Mouse (Mus musculus) gastrocnemius, postnatal 4 days (tissue): ENCODE measurements around the gene Irx1. TPM values are rescaled to one million over a fixed set of nuclear protein-coding genes. Genes with fewer than 3 reads are reported as not detected.
A peak's percentile ranks its signal among the peaks of the same experiment; 100 is the strongest.

Experiments
- DNase-seq, 2 experiments: peaks; one replicate each; pipeline ENCODE4 v3.0.0; 2021 to 2022; ENCODE audit warnings: low spot score in 2 of 2, mixed read lengths in 2 of 2
- long read RNA-seq, 2 experiments: library from polyadenylated mRNA; stranded (forward); transcript quantifications; one replicate each; pipeline ENCODE4 v2.0.0; 2021
- total RNA-seq, 2 experiments: library from RNA; stranded (reverse); gene quantifications; 2 replicates each; pipeline ENCODE4 v1.2.3; 2021

The Irx1 gene
- total RNA-seq = not detected
- long read RNA-seq, experiment 1, partial matches to known transcripts = 0 of 1 reads
- long read RNA-seq, experiment 1, other reads (novel, unspliced or antisense) = 0 of 1 reads
- long read RNA-seq, experiment 2 = 0 reads

DNA sequence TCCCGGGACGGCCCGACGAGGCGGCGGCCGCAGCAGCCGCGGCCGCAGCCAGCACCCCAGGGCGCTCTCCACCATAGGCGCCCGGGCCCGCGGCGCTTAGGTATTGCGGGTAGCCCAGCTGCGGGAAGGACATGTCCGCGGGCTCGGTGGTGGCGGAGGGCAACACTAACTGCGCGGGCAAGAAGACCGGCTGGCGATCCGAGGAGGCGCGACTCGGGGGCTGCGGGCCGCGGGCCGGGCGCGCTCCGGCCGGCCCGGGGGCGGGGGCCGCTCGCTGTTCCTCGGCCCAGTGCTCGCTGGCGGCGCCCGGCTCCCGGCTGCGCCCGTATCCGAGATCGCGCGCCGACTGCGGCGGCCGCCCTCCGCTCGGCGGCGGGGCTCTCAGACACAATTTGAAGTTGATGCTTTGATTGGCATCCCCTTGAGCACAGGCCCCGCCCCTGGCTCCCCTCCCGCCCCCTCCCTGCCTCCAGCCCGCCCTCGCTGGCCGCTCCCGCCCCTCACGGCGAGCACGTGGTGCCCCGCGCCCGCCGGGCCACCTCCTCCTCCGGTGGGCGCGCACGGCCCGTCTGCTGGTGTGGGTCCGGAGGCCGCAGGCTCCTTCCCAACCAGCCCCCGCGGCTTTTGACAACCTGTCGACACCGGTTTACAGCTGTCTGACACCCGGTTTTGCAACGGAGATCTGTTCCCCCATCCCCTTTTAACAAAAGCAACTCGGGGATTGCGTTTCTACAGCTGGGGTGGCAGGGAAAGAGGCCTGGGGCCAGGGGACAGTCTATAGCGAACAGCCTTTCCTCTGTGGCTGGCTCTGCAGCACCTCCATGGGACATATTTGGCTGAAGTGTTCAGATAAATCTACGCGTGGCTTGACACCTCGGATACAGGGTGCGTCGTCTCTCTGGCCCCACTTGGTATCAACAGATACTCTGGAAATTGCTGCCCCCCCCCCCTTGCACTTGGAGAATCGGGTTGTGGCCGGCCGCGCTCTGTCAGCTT is at the start of gene Irx1:
Gene Irx1 (minus strand): TSS at position 368 of the 996 bp plus-strand sequence.
- no peak for DNase-seq

DNA sequence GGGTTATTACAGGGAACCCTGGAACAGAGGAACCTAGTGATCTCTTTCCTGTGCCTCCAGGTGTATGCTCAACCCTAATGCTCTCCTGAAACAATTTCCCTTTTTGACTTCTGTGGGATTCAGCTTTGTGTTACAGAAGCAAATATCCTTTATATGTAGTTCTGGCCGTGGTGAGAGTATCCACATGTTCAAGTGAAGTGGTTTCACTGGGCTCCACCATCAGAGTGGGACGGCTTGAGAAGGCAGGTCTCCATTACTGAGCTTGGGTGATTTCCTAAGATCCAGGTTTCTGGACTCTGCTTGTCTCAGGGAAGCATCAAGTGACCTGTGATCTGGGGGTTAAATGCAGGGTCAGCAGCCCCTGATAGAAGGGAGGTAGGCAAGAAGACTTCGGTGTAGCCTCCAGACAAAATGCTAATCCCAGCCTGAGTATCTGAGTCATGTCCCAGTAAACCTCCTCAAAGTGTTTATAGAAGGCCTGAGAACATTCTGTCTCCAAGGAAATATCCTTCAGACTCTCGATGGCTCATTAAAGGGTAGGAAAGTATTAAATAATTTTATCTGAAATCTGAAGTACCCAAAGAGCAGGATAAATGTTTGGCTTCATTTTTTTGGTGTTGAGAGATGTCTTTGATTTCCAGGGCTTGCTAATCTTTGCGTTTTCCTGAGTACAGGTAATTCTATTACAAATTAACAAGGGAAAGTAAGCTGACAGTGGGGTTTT is 16.6 kb upstream of the Irx1 start:
- no peak for DNase-seq

DNA sequence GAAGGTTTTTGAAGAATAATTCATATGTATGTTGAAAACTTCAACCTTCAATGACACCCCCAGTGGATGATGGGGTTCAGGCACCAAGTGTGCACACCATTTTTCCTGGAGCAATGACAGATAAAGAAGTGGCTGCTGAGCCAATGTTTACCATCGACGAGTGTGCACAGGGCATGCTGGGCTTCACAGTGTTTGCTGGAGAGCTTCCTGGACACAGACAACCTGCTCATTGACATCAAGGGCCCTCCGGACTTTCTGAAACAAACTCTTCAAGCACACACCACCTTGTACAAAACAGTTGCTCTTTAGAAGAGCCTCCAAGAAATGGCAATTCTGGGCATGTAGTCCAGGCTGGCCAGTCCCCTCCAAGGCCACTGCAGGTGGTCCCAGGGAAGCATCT is 12.2 kb upstream of the Irx1 start:
- DNase-seq = no peak

DNA sequence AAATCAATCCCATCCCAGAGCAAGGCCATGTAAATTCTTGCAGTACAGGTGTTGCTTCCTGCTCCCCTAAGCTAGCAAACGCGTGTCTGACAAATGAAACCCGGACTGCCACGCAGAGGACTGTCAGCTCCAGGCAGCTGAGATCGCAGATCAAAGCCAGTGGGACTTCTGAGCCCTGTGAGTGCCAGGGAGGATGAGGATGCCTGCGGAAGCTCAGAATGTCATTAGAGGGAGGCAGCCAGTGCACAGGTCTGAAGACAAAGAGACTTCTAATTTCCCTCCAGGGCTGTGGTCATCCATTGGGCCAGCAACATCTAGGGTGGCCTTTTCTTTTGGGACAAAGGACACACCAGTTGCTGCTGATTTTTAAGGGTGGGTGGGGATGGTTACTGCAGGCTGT is 4.8 kb upstream of the Irx1 start:
- DNase-seq = peak in 1 of 2 experiments; percentile 5

DNA sequence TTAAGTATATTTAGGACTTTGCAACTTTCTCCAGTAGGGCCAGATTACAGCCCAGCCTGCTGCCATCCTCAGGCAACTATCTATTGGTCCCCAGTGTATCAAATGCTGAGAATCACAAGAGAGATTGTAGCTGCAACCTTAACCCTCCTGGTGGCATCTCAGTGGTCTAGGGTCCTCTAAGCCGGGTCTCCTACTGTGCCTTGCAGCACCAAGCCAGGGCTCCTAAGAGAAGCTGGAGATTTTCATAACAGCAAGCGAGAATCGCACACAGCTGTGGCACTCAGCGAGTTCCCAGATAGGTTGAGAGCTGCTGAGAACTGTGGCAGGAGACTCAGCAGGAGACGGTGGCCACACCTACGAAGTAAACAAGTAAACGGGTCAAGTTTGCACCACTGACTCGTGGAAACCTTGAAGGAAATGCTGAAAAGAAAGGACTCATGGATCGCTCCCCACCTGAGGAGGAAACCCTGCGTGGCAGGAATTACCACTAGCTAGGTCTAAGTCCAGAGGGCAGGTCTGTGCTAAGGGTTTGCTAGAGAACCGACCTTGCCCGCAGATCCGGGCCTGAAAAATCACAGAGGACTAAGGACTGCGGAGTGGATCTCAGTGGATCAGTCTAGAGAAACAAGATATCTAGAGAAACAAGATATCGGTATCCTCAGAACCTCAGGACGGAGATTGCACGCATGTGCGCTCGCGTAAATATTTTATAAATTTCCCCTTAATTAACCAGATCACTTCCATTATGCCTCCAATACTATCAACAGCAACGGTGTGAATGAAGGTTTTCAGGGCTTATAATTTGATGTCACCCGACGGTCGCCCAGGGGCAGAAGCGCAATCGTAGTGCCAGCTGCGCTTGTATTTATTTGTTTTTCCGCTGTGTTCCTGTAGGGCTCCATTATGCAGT is 4.1 kb upstream of the Irx1 start:
- DNase-seq = peak in 1 of 2 experiments; percentile 2

DNA sequence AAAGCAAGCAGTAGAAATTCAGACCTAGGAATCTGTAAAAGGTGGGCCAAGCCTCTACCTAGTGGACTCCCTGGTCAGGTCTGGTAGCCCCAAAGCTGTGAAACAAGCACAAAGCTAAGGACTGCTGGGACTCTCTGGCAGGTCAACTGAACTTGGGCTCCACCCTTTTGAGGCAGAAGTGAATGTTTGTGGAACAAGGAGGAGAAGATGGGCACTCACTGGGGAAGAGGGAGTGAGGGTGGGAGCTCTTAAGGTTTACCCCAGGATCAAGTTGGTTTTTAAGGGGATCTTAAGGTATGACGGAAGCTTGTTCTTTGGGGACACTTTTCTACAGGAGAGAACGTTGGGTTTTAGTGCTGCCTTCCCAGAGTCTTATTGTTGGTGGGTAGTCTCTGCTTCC is 3.1 kb upstream of the Irx1 start:
- no peak for DNase-seq

DNA sequence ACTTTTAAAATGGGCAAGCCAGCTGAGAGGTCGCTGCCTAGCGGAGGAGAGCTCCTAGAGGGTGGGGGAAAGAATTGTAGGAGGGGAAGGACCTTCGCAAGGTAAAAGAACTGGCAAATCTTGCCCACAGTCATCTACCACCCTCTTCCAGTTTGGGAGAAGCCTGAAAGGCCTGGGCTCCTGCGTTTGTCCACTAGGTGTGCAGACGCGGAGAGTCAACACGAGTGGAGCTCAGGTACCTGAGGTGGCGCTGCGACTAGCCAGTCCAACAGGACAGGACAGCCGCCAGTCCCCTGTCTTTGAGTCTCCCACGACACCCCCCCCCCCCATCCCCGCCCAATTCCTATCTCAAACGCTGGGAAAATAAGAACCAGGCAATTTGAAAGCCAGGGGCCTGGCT is 843 bp upstream of the Irx1 start:
- no peak for DNase-seq

DNA sequence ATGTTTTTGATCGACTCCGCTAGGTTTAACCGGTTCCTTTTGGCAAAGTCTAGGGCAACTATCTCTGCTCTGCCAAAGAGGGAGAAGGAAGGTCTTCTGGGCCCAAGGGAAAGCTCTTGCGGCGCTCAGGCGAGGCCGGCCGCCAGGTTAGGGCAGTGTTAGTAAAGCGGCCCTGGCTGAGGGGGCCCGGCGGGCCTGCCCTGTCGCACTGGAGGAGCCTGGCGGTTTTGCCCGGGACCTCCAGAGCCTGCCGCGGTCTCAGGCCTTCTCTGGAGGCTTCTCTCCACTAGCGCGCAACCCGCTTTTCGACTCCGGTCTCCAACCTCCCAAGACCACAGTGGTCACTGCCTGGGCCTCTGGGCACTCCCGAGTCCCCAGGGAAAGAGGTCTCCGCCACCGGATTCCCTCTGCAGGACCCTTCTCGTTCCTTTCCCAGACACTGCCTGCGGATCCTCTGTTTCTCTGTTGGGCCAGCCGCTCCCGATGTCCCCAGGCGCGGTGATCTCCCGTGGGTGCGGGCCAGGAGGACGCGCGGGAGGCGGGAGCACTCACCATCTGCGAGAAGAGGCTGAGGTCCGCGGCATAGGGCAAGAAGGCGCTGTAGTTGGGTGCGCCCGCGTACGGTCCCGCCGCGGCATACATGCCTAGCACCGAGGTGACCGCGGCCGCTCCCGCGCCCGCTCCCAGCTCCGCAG is 715 bp downstream of the Irx1 start:
- peak in 1 of 2 experiments; percentile 22 for DNase-seq

DNA sequence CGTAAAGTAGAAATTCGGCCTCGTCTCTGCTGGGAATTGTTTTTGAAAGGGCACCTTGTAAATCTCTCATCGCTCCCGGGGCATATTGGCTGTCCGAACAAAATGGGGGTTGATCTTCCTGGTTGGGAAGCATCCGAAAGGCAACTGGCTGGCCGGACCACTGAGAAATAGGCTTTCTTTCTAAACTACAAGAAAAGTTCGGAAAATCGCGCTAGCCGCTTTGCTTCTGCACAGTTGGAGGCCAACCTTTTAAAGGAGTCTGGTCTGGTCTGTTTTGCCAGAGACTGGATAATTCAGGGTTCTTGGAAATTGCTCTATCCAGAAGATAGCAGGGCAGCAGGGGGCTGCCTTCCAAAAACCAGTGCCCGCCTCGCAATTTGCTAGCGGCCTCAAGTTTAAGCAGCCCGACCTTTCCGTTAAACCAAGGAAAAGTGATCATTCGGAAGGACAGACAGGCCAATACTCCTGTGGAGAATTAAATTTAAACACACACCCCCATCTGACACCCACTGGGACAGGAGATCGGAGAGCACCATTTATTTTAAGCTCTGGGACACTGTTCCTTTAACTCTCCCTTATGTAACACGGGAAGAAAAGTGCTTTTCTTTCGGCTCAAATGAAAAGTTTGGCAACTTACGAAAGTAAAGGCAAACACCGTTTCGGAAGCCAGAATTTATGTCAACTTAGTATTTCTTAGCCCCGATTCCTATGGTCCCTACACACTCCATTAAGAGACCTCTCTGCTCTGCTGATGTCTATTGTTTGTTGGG is 1.4 kb downstream of the Irx1 start:
- peak in 1 of 2 experiments; percentile 16 for DNase-seq

DNA sequence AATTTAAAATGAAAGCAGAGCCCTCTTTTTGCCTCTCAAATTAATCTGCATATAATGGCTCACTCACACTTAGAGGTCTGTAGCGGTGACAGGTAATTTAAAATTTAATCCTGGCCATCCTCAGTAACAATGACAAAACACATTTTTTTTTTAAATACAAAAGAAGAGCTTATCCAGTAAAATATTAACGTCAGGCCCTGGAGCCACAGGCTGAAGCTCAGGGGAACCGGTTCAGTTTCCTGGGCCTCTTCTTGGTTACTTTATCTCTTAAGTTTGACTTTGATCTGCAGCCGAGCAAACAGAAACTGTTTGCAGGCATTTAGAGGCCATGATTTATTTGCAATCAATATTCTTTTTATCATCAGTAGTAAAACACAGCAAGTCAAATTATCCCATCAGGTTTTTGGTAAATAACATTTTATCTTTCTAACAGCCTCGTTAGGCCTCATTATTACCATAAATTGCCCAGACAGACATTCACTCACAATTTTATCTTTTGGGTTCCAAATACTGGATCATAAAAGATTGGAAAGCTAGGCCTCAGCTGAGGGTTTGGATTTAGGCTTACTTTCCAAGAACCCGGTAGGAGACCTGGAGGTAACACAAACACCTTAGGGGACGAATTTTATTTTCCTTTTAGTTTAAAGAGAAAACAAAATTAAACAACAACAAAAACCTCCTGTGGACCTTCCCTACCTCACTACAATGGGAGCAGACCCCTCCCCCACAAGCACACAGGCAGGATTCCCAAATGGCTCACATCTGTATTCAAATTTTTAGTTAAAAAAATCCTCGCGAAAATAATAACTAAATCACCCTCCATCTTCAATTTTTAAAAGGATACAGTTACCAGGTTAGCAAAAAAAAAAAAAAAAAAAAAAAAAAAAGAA is 2.4 kb downstream of the Irx1 start:
- DNase-seq = no peak

DNA sequence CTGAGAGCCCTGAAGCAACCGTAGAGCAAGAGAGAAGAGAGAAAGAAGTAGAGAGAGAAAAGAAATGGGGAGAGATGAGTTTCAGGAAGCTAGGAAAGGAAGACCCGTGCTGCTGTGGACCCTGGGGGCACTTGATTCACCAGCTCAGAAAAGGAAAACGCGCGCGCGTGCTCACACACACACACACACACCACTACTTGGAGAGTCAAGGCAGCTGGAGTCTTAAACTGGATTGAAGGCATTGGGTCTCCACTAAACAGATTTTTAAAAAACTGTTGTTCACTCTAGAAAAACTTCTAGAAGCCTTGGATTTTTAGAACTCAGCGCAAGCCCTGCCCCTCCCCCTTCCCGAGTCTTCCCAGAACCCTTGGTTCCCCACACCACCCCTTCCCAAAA is 3.2 kb downstream of the Irx1 start:
- no peak for DNase-seq

DNA sequence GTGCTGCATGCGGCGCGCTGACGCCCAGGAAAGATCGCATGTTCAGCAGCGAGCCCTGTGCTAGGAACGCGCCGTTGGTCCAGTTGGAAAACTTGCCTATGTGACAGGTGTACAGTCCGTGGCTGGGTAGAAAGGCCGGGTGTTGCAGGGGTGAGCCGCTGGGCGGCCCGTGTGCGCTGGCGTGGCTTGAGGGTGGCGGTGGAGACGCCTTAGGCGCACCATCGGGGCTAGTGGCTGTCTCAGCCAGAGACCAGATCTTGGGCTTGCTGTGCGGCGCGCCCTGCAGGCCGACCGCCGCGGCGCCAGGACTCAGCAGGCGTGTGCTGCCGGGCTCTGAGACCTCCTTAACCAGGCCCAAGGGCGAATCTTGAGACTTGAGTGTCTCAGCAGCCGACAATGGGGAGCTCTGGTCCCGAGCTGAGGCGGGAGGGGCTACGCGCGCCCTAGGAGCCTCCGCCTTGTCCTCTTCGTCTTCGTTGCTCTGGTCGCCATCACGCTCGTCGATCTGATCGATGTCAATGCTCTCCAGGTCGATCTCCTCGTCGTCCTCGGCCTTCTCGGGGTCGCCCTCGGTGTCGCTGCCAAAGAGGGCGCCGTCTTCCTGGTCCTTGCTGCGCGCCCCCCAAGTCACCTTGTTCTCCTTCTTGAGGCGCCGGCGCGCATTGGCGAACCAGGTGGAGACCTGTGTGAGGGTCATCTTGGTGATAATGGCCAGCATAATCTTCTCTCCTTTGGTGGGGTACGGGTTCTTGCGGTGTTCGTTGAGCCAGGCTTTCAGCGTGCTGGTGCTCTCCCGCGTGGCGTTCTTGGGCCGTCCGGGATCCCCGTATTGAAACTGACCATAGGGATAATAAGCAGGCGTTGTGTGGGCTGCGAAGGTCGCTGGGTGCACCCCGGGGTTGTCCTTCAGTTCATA is 3.9 kb downstream of the Irx1 start:
- DNase-seq = peak in 1 of 2 experiments; percentile 30

DNA sequence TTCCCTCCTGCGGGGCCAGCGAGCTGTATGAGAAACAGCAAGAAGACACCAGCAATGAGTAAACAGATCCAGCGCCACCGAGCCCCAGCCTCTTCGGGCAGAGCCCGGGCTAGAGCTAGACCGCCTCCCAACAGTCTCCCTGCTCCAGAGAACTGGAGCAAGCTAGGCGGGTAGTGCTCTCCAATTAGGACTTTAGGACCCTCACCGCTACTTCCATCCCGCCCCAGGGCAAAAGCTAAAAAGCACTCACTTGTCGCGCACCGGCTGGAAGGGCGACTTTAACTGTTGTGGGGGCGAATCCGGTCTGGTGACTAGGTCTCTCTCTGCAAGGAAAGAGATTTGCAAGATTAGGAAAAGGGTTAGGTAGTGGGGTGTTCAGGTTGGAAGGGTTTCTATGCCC is 4.9 kb downstream of the Irx1 start:
- no peak for DNase-seq

DNA sequence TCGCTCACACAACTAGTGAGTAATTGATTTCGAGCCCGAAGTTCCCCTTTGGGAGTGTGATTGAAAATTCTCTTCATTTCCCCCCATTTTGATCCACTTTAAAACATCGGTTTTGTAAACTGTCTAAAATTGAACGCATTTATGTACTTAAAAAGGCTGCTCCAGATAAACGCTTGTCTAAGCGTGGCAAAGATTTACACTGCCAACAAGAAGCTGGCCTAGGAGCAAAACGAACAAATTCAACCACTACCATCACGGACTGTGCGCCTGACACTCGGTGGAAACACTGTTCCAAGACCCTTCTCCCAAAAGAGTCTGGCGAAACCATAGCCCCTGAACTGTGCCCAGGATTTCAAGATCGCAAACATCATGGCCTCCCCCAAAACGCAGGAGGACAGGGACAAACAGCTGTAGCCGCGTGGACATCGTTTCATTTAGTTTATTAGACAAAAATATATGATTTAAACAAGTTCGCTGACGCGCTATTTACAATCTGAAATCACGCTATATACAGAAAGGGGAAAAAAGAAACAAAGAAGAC is 5.6 kb downstream of the Irx1 start:
- DNase-seq = no peak

DNA sequence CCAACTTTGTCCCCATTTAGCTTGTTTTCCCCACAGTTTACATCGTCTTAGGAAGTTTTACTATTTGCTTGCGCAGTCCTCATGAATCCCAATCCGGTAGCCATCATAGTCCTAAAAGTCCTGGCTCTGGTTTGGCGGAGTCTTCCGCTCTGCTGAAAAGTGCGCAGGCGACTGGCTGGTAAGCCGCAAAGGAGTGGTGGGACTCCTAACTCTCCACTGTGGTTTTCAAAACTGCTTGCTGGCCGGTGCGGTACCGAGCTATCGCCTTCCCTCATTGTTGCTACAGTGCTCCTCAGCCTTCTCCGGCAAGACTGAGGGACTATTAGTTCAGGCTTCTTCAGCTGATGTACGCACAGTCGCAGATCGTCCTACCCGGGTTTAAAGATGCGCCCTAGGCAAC is 6.4 kb downstream of the Irx1 start:
- DNase-seq = no peak

DNA sequence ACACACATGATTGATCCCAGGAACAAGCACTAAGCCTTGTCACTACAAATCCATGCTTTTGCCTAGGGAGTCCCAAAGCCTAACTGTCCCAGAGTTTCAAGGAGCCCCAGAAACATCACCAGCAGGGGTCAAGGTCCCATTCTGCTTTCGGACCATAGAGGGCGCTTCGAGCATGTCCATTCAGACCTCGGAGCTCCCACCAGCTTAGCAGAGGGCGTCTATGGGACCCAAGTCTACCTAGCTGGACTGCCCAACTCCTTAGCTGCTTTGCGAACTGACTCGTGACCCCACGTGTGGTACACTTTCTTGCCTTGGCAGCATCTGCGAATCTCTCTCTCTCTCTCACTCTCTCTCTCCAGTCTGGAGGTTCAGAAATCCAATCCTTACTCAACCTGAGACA is 7.0 kb downstream of the Irx1 start:
- DNase-seq = peak in 1 of 2 experiments; percentile 29

DNA sequence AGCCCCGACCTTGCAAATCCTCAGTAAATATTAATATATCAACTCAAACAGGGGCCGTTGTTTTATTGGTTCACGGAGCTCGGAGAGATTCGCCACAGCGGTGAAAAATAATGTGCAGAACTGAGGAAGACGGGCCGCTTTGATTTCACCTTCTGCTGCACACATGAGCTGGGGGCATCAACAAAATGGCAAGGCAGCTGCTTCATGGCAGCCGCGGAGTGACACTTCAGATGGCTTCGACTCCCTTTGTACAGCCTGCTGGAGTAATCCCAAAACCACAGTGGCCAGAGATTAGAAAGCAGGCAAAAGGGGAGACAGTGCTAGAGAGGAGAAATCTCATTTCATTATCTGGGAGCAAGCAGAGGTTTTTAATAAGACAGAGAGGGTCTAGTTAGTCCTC is 11.6 kb downstream of the Irx1 start:
- DNase-seq = no peak
